Mouse (Mus musculus) thymus, adult 2 months (tissue): ENCODE measurements around the gene Ints11.

Experiments used
- CTCF ChIP-seq: fragments of 200-500 bp; IDR thresholded peaks from 2 replicates; pipeline ENCODE4 v1.5.1; 2012; ENCODE audit warnings: mild to moderate bottlenecking, control low read depth, low read length, moderate library complexity, borderline replicate concordance; ENCODE audit not compliant: control insufficient read depth, poor library complexity, insufficient read depth; ENCODE audit errors: extremely low read depth
- POLR2A ChIP-seq: fragments of 200-500 bp; IDR thresholded peaks from 2 replicates; pipeline ENCODE4 v1.6.1; 2012; ENCODE audit warnings: mild to moderate bottlenecking, low read length, control low read depth, moderate library complexity; ENCODE audit not compliant: control insufficient read depth, poor library complexity, insufficient read depth; ENCODE audit errors: extremely low read depth

- TF ChIP-seq POLR2A (no peak), CTCF (no peak)
Measured at GRCm38 (mm10) chr4:155908281-155908680, 38.9 kb downstream of the Ints11 start.
